Mouse (Mus musculus): ENCODE results near the gene Hap1. TPM values are rescaled to one million over a fixed set of nuclear protein-coding genes. Genes with fewer than 3 reads are reported as not detected.

The Hap1 gene
- total and polyA plus RNA-seq, 3 experiments = 6.6 to 34.8 TPM; not detected in 1

GRCm38 (mm10) chr11:100320172-100320630, 35.7 kb downstream of the Hap1 start (continued):
- peak; percentile 84 to 94 for TF ChIP-seq POLR2A (IDR thresholded peaks at IDR 0.05; ENCODE audit: control insufficient read depth in 1 of 2, insufficient read depth in 1 of 2, low read depth in 1 of 2, low read length in 2 of 2, poor library complexity in 1 of 2)
- 0 out of 2 replicates have a peak, but pooled peaks have one; percentile 3 for TF ChIP-seq SMC3 (IDR thresholded peaks at IDR 0.05; ENCODE audit: low read depth, low read length)
- peak; percentile 52; the same call in 1 of the 2 replicates for TF ChIP-seq NRF1 (IDR thresholded peaks at IDR 0.05; ENCODE audit: insufficient read depth, low read depth, low read length, poor library complexity, severe bottlenecking)
- TF ChIP-seq MYC (IDR thresholded peaks at IDR 0.05; ENCODE audit: low read depth, low read length) = peak; percentile 91
- peak; percentile 47; the same call in 1 of the 2 replicates for TF ChIP-seq POLR2AphosphoS5 (IDR thresholded peaks at IDR 0.05; ENCODE audit: borderline replicate concordance, low read depth, low read length)
- TF ChIP-seq MAZ (IDR thresholded peaks at IDR 0.05; ENCODE audit: low read depth, low read length) = peak; percentile 91; the same call in 1 of the 2 replicates
- no peak for TF ChIP-seq CHD1 (IDR thresholded peaks at IDR 0.05; ENCODE audit: low read depth, low read length)
- peak; percentile 89 for TF ChIP-seq ELF1 (IDR thresholded peaks at IDR 0.05; ENCODE audit: low read depth, low read length)
- peak; percentile 97 for TF ChIP-seq MAX (IDR thresholded peaks at IDR 0.05; ENCODE audit: low read length)
- TF ChIP-seq MAFK (IDR thresholded peaks at IDR 0.05; ENCODE audit: borderline replicate concordance, low read depth, low read length) = no peak
- TF ChIP-seq MYB (IDR thresholded peaks at IDR 0.05; ENCODE audit: low read depth, low read length) = no peak

GRCm38 (mm10) chr11:100319492-100320171, 36.3 kb downstream of the Hap1 start, which contains the start of gene Eif1:
Eif1 (plus strand) TSS chr11:100319885.
- no peaks in the 10 kb centered on the region for H3K27me3 ChIP-seq (ENCODE audit: control insufficient read depth in 1 of 2, insufficient read depth in 2 of 2, low read length in 2 of 2)
- peak within 1 kb of the TSS; percentile 96 for H3K9ac ChIP-seq (ENCODE audit: control insufficient read depth, low read depth, low read length, poor library complexity, severe bottlenecking)
- H3K4me1 ChIP-seq (ENCODE audit: control insufficient read depth in 1 of 2, insufficient read depth in 2 of 2, low read length in 2 of 2) = peaks cover 10 to 23% of the 10 kb centered on the region in 2 experiments; a peak in 3 of 4 replicates
- peak within 1 kb of the TSS; percentile 95 for H3K27ac ChIP-seq (ENCODE audit: control insufficient read depth, low read depth, low read length)
- H3K9me3 ChIP-seq (replicated peaks; ENCODE audit: insufficient read depth, low read length) = no peaks in the 10 kb centered on the region
- peak within 1 kb of the TSS; percentile 69 to 74 for H3K4me3 ChIP-seq (ENCODE audit: control insufficient read depth in 1 of 2, insufficient read depth in 1 of 2, low read depth in 2 of 2, low read length in 2 of 2)
- peaks cover 18% of the 10 kb centered on the region for H3K79me2 ChIP-seq (ENCODE audit: control insufficient read depth, insufficient read depth, low read length, poor library complexity)
- peaks cover 10 to 27% of the 10 kb centered on the region in 2 experiments for H3K36me3 ChIP-seq (ENCODE audit: control insufficient read depth in 1 of 2, insufficient read depth in 2 of 2, low read length in 2 of 2)
- peak; percentile 100 for DNase-seq (ENCODE audit: low read depth, low spot score)
- TF ChIP-seq MAZ (IDR thresholded peaks at IDR 0.05; ENCODE audit: low read depth, low read length) (peak; percentile 100), MYC (IDR thresholded peaks at IDR 0.05; ENCODE audit: low read depth, low read length) (0 out of 2 replicates have a peak, but pooled peaks have one; percentile 69), RAD21 (IDR thresholded peaks at IDR 0.05; ENCODE audit: low read depth, low read length) (no peak), ZKSCAN1 (IDR thresholded peaks at IDR 0.05; ENCODE audit: low read depth, low read length) (no peak), UBTF (IDR thresholded peaks at IDR 0.05; ENCODE audit: borderline replicate concordance, insufficient read depth, low read depth, low read length) (no peak), NELFE (IDR thresholded peaks at IDR 0.05; ENCODE audit: low read depth, low read length) (peak; percentile 85), EP300 (IDR thresholded peaks at IDR 0.05; ENCODE audit: low read depth in 1 of 2, low read length in 2 of 2) (peak in 1 of 2 experiments; percentile 45; a peak in 2 of 4 replicates), GABPA (IDR thresholded peaks at IDR 0.05; ENCODE audit: low read depth, low read length) (no peak), POLR2AphosphoS2 (IDR thresholded peaks at IDR 0.05; ENCODE audit: low read length) (peak; percentile 93), SIN3A (IDR thresholded peaks at IDR 0.05; ENCODE audit: low read length) (peak; percentile 63), CHD1 (IDR thresholded peaks at IDR 0.05; ENCODE audit: low read depth, low read length) (peak; percentile 64; the same call in 1 of the 2 replicates), GATA1 (IDR thresholded peaks at IDR 0.05; ENCODE audit: low read depth, low read length) (no peak), TBP (IDR thresholded peaks at IDR 0.05; ENCODE audit: low read depth, low read length) (peak; percentile 90), ZNF384 (IDR thresholded peaks at IDR 0.05; ENCODE audit: low read depth, low read length) (peak; percentile 62), CTCF (IDR thresholded peaks at IDR 0.05 in 2 of 3, conservative IDR thresholded peaks at IDR 0.05 in 1 of 3; ENCODE audit: control insufficient read depth in 1 of 3, insufficient read depth in 1 of 3, low read depth in 2 of 3, low read length in 3 of 3, poor library complexity in 1 of 3, severe bottlenecking in 1 of 3) (no peak), ZMIZ1 (IDR thresholded peaks at IDR 0.05; ENCODE audit: low read depth, low read length) (no peak; the same call in none of the 2 replicates), POLR2AphosphoS5 (IDR thresholded peaks at IDR 0.05; ENCODE audit: borderline replicate concordance, low read depth, low read length) (no peak), ETS1 (IDR thresholded peaks at IDR 0.05; ENCODE audit: low read depth, low read length) (peak; percentile 66; the same call in 1 of the 2 replicates), USF1 (IDR thresholded peaks at IDR 0.05; ENCODE audit: low read depth, low read length) (peak; percentile 56; the same call in 1 of the 2 replicates), ZC3H11A (IDR thresholded peaks at IDR 0.05; ENCODE audit: low read depth, low read length) (no peak), TCF12 (IDR thresholded peaks at IDR 0.05; ENCODE audit: low read depth, low read length) (peak; percentile 75), SMC3 (IDR thresholded peaks at IDR 0.05; ENCODE audit: low read depth, low read length) (no peak), NRF1 (IDR thresholded peaks at IDR 0.05; ENCODE audit: insufficient read depth, low read depth, low read length, poor library complexity, severe bottlenecking) (peak; percentile 100), CHD2 (IDR thresholded peaks at IDR 0.05; ENCODE audit: low read length) (no peak; the same call in 1 of the 2 replicates), JUND (IDR thresholded peaks at IDR 0.05; ENCODE audit: low read depth, low read length) (no peak), HCFC1 (IDR thresholded peaks at IDR 0.05; ENCODE audit: low read depth, low read length) (peak; percentile 84), MAFK (IDR thresholded peaks at IDR 0.05; ENCODE audit: borderline replicate concordance, low read depth, low read length) (no peak)
